Mouse (Mus musculus) myocyte (in vitro differentiated cells): ENCODE results near the gene Bud23. TPM values are rescaled to one million over a fixed set of nuclear protein-coding genes. Genes with fewer than 3 reads are reported as not detected.
A peak's percentile ranks its signal among the peaks of the same experiment; 100 is the strongest.

Experiments
- H3K27me3 ChIP-seq: one replicate; pipeline ENCODE4 v1.6.1; 2011; ENCODE audit not compliant: control insufficient read depth, insufficient read depth, insufficient read length
- H3K36me3 ChIP-seq: one replicate; pipeline ENCODE4 v1.6.1; 2011; ENCODE audit not compliant: control insufficient read depth, insufficient read depth
- H3K4me2 ChIP-seq: one replicate; pipeline ENCODE4 v1.6.1; 2011; ENCODE audit warnings: low read depth, control low read depth
- H3K4me3 ChIP-seq: one replicate; pipeline ENCODE4 v1.5.1; 2011; ENCODE audit warnings: mild to moderate bottlenecking, control low read depth, moderate library complexity
- H3K79me2 ChIP-seq: one replicate; pipeline ENCODE4 v1.6.1; 2011; ENCODE audit not compliant: control insufficient read depth, insufficient read depth
- H3ac ChIP-seq: one replicate; pipeline ENCODE4 v1.6.1; 2011; ENCODE audit not compliant: control insufficient read depth, insufficient read length
- CEBPB ChIP-seq: IDR thresholded peaks from 2 replicates; pipeline ENCODE4 v1.6.1; 2011; ENCODE audit warnings: mild to moderate bottlenecking, moderate library complexity; ENCODE audit not compliant: poor library complexity, insufficient read depth, severe bottlenecking
- E2F4 ChIP-seq: IDR thresholded peaks from one replicate; pipeline ENCODE4 v1.6.1; 2011; ENCODE audit warnings: mild to moderate bottlenecking, control low read depth, moderate library complexity; ENCODE audit not compliant: insufficient read depth
- MAX ChIP-seq: IDR thresholded peaks from one replicate; pipeline ENCODE4 v1.6.1; 2011; ENCODE audit warnings: low read depth, mild to moderate bottlenecking, control low read depth
- MYOD1 ChIP-seq, 3 experiments: IDR thresholded peaks; one replicate each; pipeline ENCODE4 v1.6.1; 2011; ENCODE audit warnings: control low read depth in 2 of 3, low read depth in 2 of 3, mild to moderate bottlenecking in 2 of 3, moderate library complexity in 1 of 3; ENCODE audit not compliant: insufficient read length in 2 of 3, control insufficient read depth in 1 of 3
- MYOG ChIP-seq, 3 experiments: IDR thresholded peaks; one replicate each; pipeline ENCODE4 v1.6.1; 2011; ENCODE audit warnings: control low read depth in 2 of 3, low read depth in 2 of 3, mild to moderate bottlenecking in 2 of 3; ENCODE audit not compliant: insufficient read length in 2 of 3, control insufficient read depth in 1 of 3, insufficient read depth in 1 of 3
- POLR2A ChIP-seq: IDR thresholded peaks from one replicate; pipeline ENCODE4 v1.6.1; 2011; ENCODE audit warnings: low read depth, mild to moderate bottlenecking, control low read depth, moderate library complexity; ENCODE audit not compliant: insufficient read length
- POLR2AphosphoS2 ChIP-seq: IDR thresholded peaks from one replicate; pipeline ENCODE4 v1.6.1; 2011; ENCODE audit warnings: low read depth, control low read depth; ENCODE audit not compliant: insufficient read length
- REST ChIP-seq: IDR thresholded peaks from one replicate; pipeline ENCODE4 v1.6.1; 2011; ENCODE audit warnings: mild to moderate bottlenecking, control low read depth, moderate library complexity; ENCODE audit not compliant: insufficient read depth, insufficient read length
- SRF ChIP-seq: IDR thresholded peaks from one replicate; pipeline ENCODE4 v1.6.1; 2011; ENCODE audit warnings: low read depth; ENCODE audit not compliant: control insufficient read depth, insufficient read length
- TCF12 ChIP-seq: IDR thresholded peaks from one replicate; pipeline ENCODE4 v1.6.1; 2011; ENCODE audit warnings: mild to moderate bottlenecking, control low read depth; ENCODE audit not compliant: poor library complexity, insufficient read depth, severe bottlenecking
- TCF3 ChIP-seq: IDR thresholded peaks from one replicate; pipeline ENCODE4 v1.6.1; 2011; ENCODE audit warnings: low read depth, control low read depth; ENCODE audit not compliant: insufficient read length
- USF1 ChIP-seq: IDR thresholded peaks from one replicate; pipeline ENCODE4 v1.6.1; 2011; ENCODE audit warnings: low read depth, mild to moderate bottlenecking, control low read depth, moderate library complexity
- polyA plus RNA-seq: library from polyadenylated mRNA; unstranded; fragments of >200 nt; fragmentation: generic; extraction: Trizol; gene quantifications from one replicate; pipeline ENCODE4 v1.2.1, GENCODE M21; 2012; ENCODE audit warnings: missing spikeins

Bud23 gene
- polyA plus RNA-seq, 1 experiment: 51.8 TPM

DNA sequence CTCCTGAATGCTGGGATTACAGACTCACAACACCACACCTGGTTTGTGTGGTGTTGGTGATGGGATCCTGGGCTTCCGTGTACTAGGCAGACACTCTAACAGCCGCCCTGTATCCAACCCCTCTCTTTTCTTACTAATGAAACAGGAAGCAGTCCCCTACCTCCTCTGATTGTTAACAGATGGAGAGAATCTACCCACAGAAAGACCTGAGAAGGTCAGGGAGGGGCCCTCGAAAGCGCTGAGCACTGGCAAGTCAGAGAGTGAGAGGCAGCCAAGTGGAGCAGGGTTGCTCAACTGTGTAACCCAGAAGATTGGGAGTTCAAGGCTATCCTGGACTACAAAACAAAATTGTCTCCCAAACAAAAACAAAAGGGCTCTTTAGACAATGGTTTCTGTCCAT is 22.1 kb upstream of the Bud23 start:
- no peaks in the 10 kb centered on the region for H3K36me3 ChIP-seq
- peaks cover 72% of the 10 kb centered on the region for H3K27me3 ChIP-seq
- no peak overlapping the region for H3K4me3 ChIP-seq
- no peaks in the 10 kb centered on the region for H3K79me2 ChIP-seq
- no peak overlapping the region for H3ac ChIP-seq
- H3K4me2 ChIP-seq: no peak overlapping the region
- TF ChIP-seq SRF (no peak), USF1 (no peak), MYOD1 (IDR thresholded peaks at IDR 0.05; ENCODE audit: control insufficient read depth in 1 of 3, insufficient read length in 2 of 3, low read depth in 2 of 3) (no peak), POLR2A (no peak), TCF3 (no peak), E2F4 (no peak), POLR2AphosphoS2 (no peak), CEBPB (no peak), REST (no peak), TCF12 (no peak), MYOG (IDR thresholded peaks at IDR 0.05; ENCODE audit: control insufficient read depth in 1 of 3, insufficient read depth in 1 of 3, insufficient read length in 2 of 3, low read depth in 2 of 3) (no peak), MAX (no peak)

DNA sequence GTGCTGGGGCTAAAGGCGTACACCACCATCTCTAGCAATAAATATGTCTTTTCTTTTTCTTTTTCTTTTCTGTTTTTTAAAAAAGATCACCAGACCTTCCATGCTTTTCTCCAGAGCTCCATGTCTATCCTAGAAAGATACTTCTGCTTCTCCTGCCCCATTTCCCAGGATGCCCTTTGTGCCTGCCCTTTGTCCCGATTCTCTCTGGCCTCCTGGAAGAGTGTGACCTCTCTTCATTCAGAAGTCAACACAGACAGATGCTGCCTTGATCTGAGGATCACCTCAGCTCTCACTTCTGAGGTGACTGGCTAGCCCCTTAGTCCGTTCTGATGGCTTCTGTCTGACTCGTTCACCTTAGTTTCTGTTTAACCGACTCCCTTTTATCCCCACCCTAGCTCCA is 15.8 kb upstream of the Bud23 start:
- Histone ChIP-seq H3K27me3 (peaks cover 29% of the 10 kb centered on the region), H3K4me3 (no peak overlapping the region), H3K4me2 (no peak overlapping the region), H3ac (no peak overlapping the region), H3K36me3 (no peaks in the 10 kb centered on the region), H3K79me2 (no peaks in the 10 kb centered on the region)
- no peak for TF ChIP-seq TCF12
- no peak for TF ChIP-seq POLR2A
- TF ChIP-seq MAX: no peak
- TF ChIP-seq USF1: no peak
- no peak for TF ChIP-seq SRF
- no peak for TF ChIP-seq MYOG (IDR thresholded peaks at IDR 0.05; ENCODE audit: control insufficient read depth in 1 of 3, insufficient read depth in 1 of 3, insufficient read length in 2 of 3, low read depth in 2 of 3)
- no peak for TF ChIP-seq REST
- TF ChIP-seq TCF3: no peak
- TF ChIP-seq MYOD1 (IDR thresholded peaks at IDR 0.05; ENCODE audit: control insufficient read depth in 1 of 3, insufficient read length in 2 of 3, low read depth in 2 of 3): no peak
- TF ChIP-seq POLR2AphosphoS2: no peak

DNA sequence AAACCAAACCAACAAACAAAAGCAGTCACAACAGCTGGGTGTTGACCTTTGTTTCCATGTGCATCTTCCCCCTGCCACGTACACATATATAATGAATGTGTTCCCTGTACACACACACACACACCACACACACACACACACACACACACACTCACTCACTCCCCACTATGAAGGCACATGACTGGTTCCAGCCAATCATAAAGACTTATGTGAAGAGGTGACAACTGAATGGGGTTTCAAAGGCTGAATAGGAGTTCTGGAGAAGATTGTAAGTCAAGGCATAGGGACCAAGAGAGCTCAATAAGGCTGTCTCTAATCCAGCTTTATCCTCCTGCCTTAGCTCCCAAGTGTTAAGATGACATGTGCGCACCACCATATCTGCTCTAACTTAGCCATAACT is 14.8 kb upstream of the Bud23 start:
- H3K36me3 ChIP-seq: no peaks in the 10 kb centered on the region
- no peaks in the 10 kb centered on the region for H3K79me2 ChIP-seq
- TF ChIP-seq CEBPB (no peak), TCF3 (no peak), POLR2A (no peak), MYOG (IDR thresholded peaks at IDR 0.05; ENCODE audit: control insufficient read depth in 1 of 3, insufficient read depth in 1 of 3, insufficient read length in 2 of 3, low read depth in 2 of 3) (no peak), MAX (no peak), TCF12 (no peak), USF1 (no peak), E2F4 (no peak), SRF (no peak), POLR2AphosphoS2 (no peak), MYOD1 (IDR thresholded peaks at IDR 0.05; ENCODE audit: control insufficient read depth in 1 of 3, insufficient read length in 2 of 3, low read depth in 2 of 3) (no peak), REST (no peak)
- no peak overlapping the region for H3K4me2 ChIP-seq
- no peak overlapping the region for H3ac ChIP-seq
- peaks cover 26% of the 10 kb centered on the region for H3K27me3 ChIP-seq
- H3K4me3 ChIP-seq: no peak overlapping the region

DNA sequence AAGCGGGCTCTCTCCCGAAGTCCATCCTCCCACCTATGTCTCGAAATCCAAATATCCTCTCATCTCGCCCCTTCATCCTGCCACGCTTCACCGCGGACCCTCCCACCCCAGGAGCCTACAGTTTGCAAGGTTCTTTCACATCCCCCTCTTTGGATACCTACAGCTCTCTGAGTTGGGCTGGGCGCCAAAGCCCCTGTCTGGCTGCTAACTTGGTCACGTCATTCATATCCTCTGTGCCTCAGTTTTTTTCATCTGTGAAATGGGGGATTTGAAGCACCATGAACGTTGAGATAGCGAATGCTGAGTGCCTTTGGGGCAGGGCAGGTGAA is 13.7 kb upstream of the Bud23 start:
- Histone ChIP-seq H3K79me2 (no peaks in the 10 kb centered on the region), H3K27me3 (peaks cover 19% of the 10 kb centered on the region), H3K4me3 (peak overlapping the region; percentile 28), H3ac (peak overlapping the region; percentile 74), H3K36me3 (no peaks in the 10 kb centered on the region), H3K4me2 (peak overlapping the region; percentile 70)
- TF ChIP-seq TCF3 (no peak), SRF (no peak), TCF12 (no peak), USF1 (no peak), CEBPB (no peak), REST (no peak), MAX (no peak)

GRCm38 (mm10) chr5:135077564-135078481 is 13.1 kb upstream of the Bud23 start, which contains the start of gene Vps37d:
Gene Vps37d (minus strand): TSS chr5:135078266.
- Histone ChIP-seq H3K27me3 (peaks cover 19% of the 10 kb centered on the region), H3ac (peak within 1 kb of the TSS; percentile 74), H3K4me2 (peak within 1 kb of the TSS; percentile 70), H3K79me2 (no peaks in the 10 kb centered on the region), H3K4me3 (peak within 1 kb of the TSS; percentile 28), H3K36me3 (no peaks in the 10 kb centered on the region)
- TF ChIP-seq POLR2AphosphoS2: no peak
- TF ChIP-seq CEBPB: no peak
- TF ChIP-seq TCF12: no peak
- TF ChIP-seq MYOD1 (IDR thresholded peaks at IDR 0.05; ENCODE audit: control insufficient read depth in 1 of 3, insufficient read length in 2 of 3, low read depth in 2 of 3): no peak
- TF ChIP-seq MAX: no peak
- TF ChIP-seq E2F4: no peak
- TF ChIP-seq TCF3: no peak
- TF ChIP-seq POLR2A: no peak
